Mouse (Mus musculus): ENCODE data around the gene Asna1. TPM values are rescaled to one million over a fixed set of nuclear protein-coding genes. Genes with fewer than 3 reads are reported as not detected.

The Asna1 gene
- total RNA-seq (2023), result 53.9 and 55.6 TPM in 2 replicates

GRCm38 (mm10) chr8:85025098-85025932 is at the start of gene Asna1:
Gene Asna1, minus strand, starts transcription at chr8:85025281.

GRCm38 (mm10) chr8:85071514-85072281 is 46.6 kb upstream of the Asna1 start, which contains the start of gene Dhps:
Gene Dhps, plus strand, starts transcription at chr8:85071757.

GRCm38 (mm10) chr8:85067982-85068381 is 42.9 kb upstream of the Asna1 start, which contains the start of gene Gm5741:
Gene Gm5741, minus strand, starts transcription at chr8:85067982.

GRCm38 (mm10) chr8:85059879-85060616 is 35.0 kb upstream of the Asna1 start, which contains the start of gene Fbxw9:
Gene Fbxw9, plus strand, starts transcription at chr8:85060055.

GRCm38 (mm10) chr8:85036718-85037365 is 11.8 kb upstream of the Asna1 start, which contains the start of gene Tnpo2:
Gene Tnpo2, plus strand, starts transcription at chr8:85036915.

GRCm38 (mm10) chr8:85026670-85027515 is 1.8 kb upstream of the Asna1 start, which contains the start of gene Trir:
Gene Trir, plus strand, starts transcription at chr8:85026823.

GRCm38 (mm10) chr8:85014431-85014830 is 10.7 kb downstream of the Asna1 start, which contains the start of gene Best2:
Gene Best2, minus strand, starts transcription at chr8:85014531.

GRCm38 (mm10) chr8:84990349-84990748 is 34.7 kb downstream of the Asna1 start, which contains the start of gene Hook2:
Gene Hook2, plus strand, starts transcription at chr8:84990603.

GRCm38 (mm10) chr8:84978248-84978940 is 46.7 kb downstream of the Asna1 start, which contains the start of gene Junb:
Gene Junb, minus strand, starts transcription at chr8:84978718.

GRCm38 (mm10) chr8:84969241-84970134 is 55.6 kb downstream of the Asna1 start, which contains the start of the genes Gm49661, Prdx2 and Rnaseh2a:
Gene Gm49661, minus strand, starts transcription at chr8:84969433.
Gene Prdx2, plus strand, starts transcription at chr8:84969587.
Gene Rnaseh2a, minus strand, starts transcription at chr8:84969767.

Other genes starting within 250 kb of the Asna1 start
- 11.2 and 14.3 TPM in 2 replicates for gene Nfix, start 224.9 kb downstream of the Asna1 start, total RNA-seq (2023)
- gene Dand5, start 202.5 kb downstream of the Asna1 start, total RNA-seq (2023), result 0.38 and 1.1 TPM in 2 replicates
- gene Gadd45gip1, start 193.8 kb downstream of the Asna1 start, total RNA-seq (2023), result 4.2 and 5.3 TPM in 2 replicates
- 23.0 and 25.5 TPM in 2 replicates for gene Rad23a, start 184.6 kb downstream of the Asna1 start, total RNA-seq (2023)
- 301 and 316 TPM in 2 replicates for gene Calr, start 178.3 kb downstream of the Asna1 start, total RNA-seq (2023)
- gene Farsa, start 168.3 kb downstream of the Asna1 start, total RNA-seq (2023), result 26.9 and 37.7 TPM in 2 replicates
- gene Syce2, start 153.2 kb downstream of the Asna1 start, total RNA-seq (2023), result 7.3 and 11.1 TPM in 2 replicates
- gene Gcdh, start 131.4 kb downstream of the Asna1 start, total RNA-seq (2023), result 5.3 and 5.7 TPM in 2 replicates
- 1.0 TPM in 1 of 2 replicates, not detected in the other for gene Klf1, start 123.4 kb downstream of the Asna1 start, total RNA-seq (2023)
- 15.4 and 20.9 TPM in 2 replicates for gene Dnase2a, start 116.7 kb downstream of the Asna1 start, total RNA-seq (2023)
- 0.09 and 0.70 TPM in 2 replicates for gene Mast1, start 87.9 kb downstream of the Asna1 start, total RNA-seq (2023)
- gene Rtbdn, start 78.3 kb downstream of the Asna1 start, total RNA-seq (2023), result not detected in 2 replicates
- not detected in 2 replicates for gene Gm49661, start 55.8 kb downstream of the Asna1 start, total RNA-seq (2023)
- 32.5 and 39.5 TPM in 2 replicates for gene Prdx2, start 55.7 kb downstream of the Asna1 start, total RNA-seq (2023)
- 19.9 and 24.8 TPM in 2 replicates for gene Rnaseh2a, start 55.5 kb downstream of the Asna1 start, total RNA-seq (2023)
- 1,149 and 1,207 TPM in 2 replicates for gene Junb, start 46.6 kb downstream of the Asna1 start, total RNA-seq (2023)
- gene Hook2, start 34.7 kb downstream of the Asna1 start, total RNA-seq (2023), result 0.54 and 1.8 TPM in 2 replicates
- not detected in 2 replicates for gene Best2, start 10.8 kb downstream of the Asna1 start, total RNA-seq (2023)
- 154 and 161 TPM in 2 replicates for gene Trir, start 1.5 kb upstream of the Asna1 start, total RNA-seq (2023)
- 28.2 and 28.5 TPM in 2 replicates for gene Tnpo2, start 11.6 kb upstream of the Asna1 start, total RNA-seq (2023)
- 4.7 and 10.4 TPM in 2 replicates for gene Fbxw9, start 34.8 kb upstream of the Asna1 start, total RNA-seq (2023)
- not detected in 2 replicates for gene Gm5741, start 42.7 kb upstream of the Asna1 start, total RNA-seq (2023)
- 37.9 and 52.8 TPM in 2 replicates for gene Dhps, start 46.5 kb upstream of the Asna1 start, total RNA-seq (2023)
- 28.6 and 31.0 TPM in 2 replicates for gene Wdr83os, start 55.5 kb upstream of the Asna1 start, total RNA-seq (2023)
- 8.1 and 13.9 TPM in 2 replicates for gene Wdr83, start 56.0 kb upstream of the Asna1 start, total RNA-seq (2023)
- gene Man2b1, start 58.0 kb upstream of the Asna1 start, total RNA-seq (2023), result 289 and 376 TPM in 2 replicates
- not detected in 2 replicates for gene Zfp791, start 97.8 kb upstream of the Asna1 start, total RNA-seq (2023)
- not detected in 2 replicates for gene Cks1brt, start 126.6 kb upstream of the Asna1 start, total RNA-seq (2023)
- not detected in 2 replicates for gene Olfr371, start 200.7 kb upstream of the Asna1 start, total RNA-seq (2023)